Mouse (Mus musculus) heart, adult 2 months (tissue): ENCODE measurements around the gene Zmynd11. TPM values are rescaled to one million over a fixed set of nuclear protein-coding genes. Genes with fewer than 3 reads are reported as not detected.

Experiments
- DNase-seq, 2 experiments: peaks; one replicate each; pipeline ENCODE4 v3.0.0; 2021
- H3K27ac ChIP-seq: fragments of 200-600 bp; 2 replicates; pipeline ENCODE4 v1.8.1; 2022
- H3K27me3 ChIP-seq: fragments of 200-500 bp; 2 replicates; pipeline ENCODE4 v1.6.1; 2012; ENCODE audit warnings: mild to moderate bottlenecking, low read length, inconsistent platforms, mixed read lengths; ENCODE audit not compliant: control insufficient read depth, insufficient read depth
- H3K36me3 ChIP-seq: fragments of 200-500 bp; 2 replicates; pipeline ENCODE4 v1.6.1; 2012; ENCODE audit warnings: low read length, inconsistent platforms; ENCODE audit not compliant: control insufficient read depth, insufficient read depth
- H3K4me1 ChIP-seq: fragments of 200-500 bp; 2 replicates; pipeline ENCODE4 v1.6.1; 2011; ENCODE audit warnings: low read length; ENCODE audit not compliant: control insufficient read depth, insufficient read depth
- H3K4me3 ChIP-seq: fragments of 200-600 bp; 2 replicates; pipeline ENCODE4 v1.8.1; 2022
- H3K79me2 ChIP-seq: fragments of 200-500 bp; replicated peaks from 2 replicates; pipeline ENCODE4 v1.6.1; 2012; ENCODE audit warnings: mild to moderate bottlenecking, inconsistent platforms, low read length, moderate library complexity, mixed read lengths; ENCODE audit not compliant: control insufficient read depth, insufficient read depth
- H3K9ac ChIP-seq: fragments of 200-500 bp; 2 replicates; pipeline ENCODE4 v1.6.1; 2012; ENCODE audit warnings: low read depth, mild to moderate bottlenecking, control low read depth, inconsistent platforms, low read length, mixed read lengths
- CTCF ChIP-seq: fragments of 200-600 bp; IDR thresholded peaks from 2 replicates; pipeline ENCODE4 v1.8.1; 2022; ENCODE audit warnings: antibody characterized with exemption, mild to moderate bottlenecking, moderate library complexity
- EP300 ChIP-seq: fragments of 200-500 bp; IDR thresholded peaks from 2 replicates; pipeline ENCODE4 v1.6.1; 2011; ENCODE audit warnings: low read depth, low read length, control low read depth; ENCODE audit not compliant: insufficient read depth
- POLR2A ChIP-seq: fragments of 200-500 bp; IDR thresholded peaks from 2 replicates; pipeline ENCODE4 v1.6.1; 2011; ENCODE audit warnings: mild to moderate bottlenecking, low read depth, low read length, control low read depth; ENCODE audit not compliant: insufficient read depth
- WGBS: fragments of 180-500 bp; shearing (Covaris S2); methylation state at CpG from one replicate; pipeline ENCODE4 v1.1.7; 2018; 5-methylcytosine and 5-hydroxymethylcytosine counted together
- intact Hi-C: fragments of 180-260 bp; cut with DNase I; formaldehyde crosslinking; loops from one replicate; pipeline ENCODE4 v1.15.1; 2025
- polyA plus RNA-seq: library from polyadenylated mRNA; depleted of rRNA; stranded (reverse); fragments of >200 nt; gene quantifications from 2 replicates; pipeline ENCODE4 v1.2.3, GENCODE M21; 2012
- total RNA-seq, 2 experiments: library from RNA; stranded (reverse); gene quantifications; 2 replicates each; pipeline ENCODE4 v1.2.3; 2021

Gene Zmynd11
- total and polyA plus RNA-seq, 3 experiments: 48.0 to 129 (median 115) TPM

- Histone ChIP-seq H3K79me2 (no peaks in the 10 kb centered on the region), H3K36me3 (no peaks in the 10 kb centered on the region), H3K27me3 (no peaks in the 10 kb centered on the region), H3K4me1 (no peaks in the 10 kb centered on the region), H3K9ac (no peak overlapping the region), H3K4me3 (no peak overlapping the region), H3K27ac (no peak overlapping the region)
- 85% methylated on average over 12 of the region's 12 CpGs for WGBS
- intact Hi-C loops: no loop called here
- no peak for DNase-seq
- TF ChIP-seq CTCF: no peak
- no peak for TF ChIP-seq POLR2A
These were observed 62.4 kb downstream of the Zmynd11 start for GRCm38 (mm10) chr13:9702615-9703235.

GRCm38 (mm10) chr13:9697340-9697739 is 67.8 kb downstream of the Zmynd11 start:
- no peak overlapping the region for H3K27ac ChIP-seq
- peaks cover 12% of the 10 kb centered on the region for H3K36me3 ChIP-seq
- no peak for TF ChIP-seq EP300
- TF ChIP-seq CTCF: no peak
- no peak for TF ChIP-seq POLR2A
- no peak overlapping the region for H3K9ac ChIP-seq
- 99% methylated on average over 4 of the region's 4 CpGs for WGBS
- no peaks in the 10 kb centered on the region for H3K4me1 ChIP-seq
- H3K4me3 ChIP-seq: no peak overlapping the region
- intact Hi-C loops: no loop called here
- no peak for DNase-seq
- no peaks in the 10 kb centered on the region for H3K79me2 ChIP-seq
- no peaks in the 10 kb centered on the region for H3K27me3 ChIP-seq

DNA sequence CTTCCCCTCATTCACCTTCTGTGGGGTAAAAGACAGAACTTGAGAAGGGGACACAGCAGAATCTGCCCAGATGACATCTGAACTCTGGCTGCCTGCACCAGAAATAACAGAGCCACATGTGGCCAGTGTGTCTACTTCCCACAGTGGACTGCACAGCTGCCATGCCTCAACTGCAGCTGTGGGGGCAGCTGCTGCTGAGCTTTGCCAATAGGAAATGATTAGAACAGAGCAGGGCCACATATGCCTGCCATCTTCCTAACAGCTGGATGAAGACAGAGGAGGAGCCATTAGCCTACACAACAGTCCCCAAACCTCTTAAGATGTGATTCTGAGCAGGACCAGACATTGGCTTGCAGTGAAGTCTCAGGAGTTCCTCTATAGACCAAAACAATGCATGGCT is 69.3 kb downstream of the Zmynd11 start:
- intact Hi-C loops: no loop called here
- Histone ChIP-seq H3K27me3 (no peaks in the 10 kb centered on the region), H3K9ac (no peak overlapping the region), H3K4me1 (no peaks in the 10 kb centered on the region), H3K79me2 (no peaks in the 10 kb centered on the region), H3K4me3 (no peak overlapping the region), H3K27ac (no peak overlapping the region), H3K36me3 (peaks cover 12% of the 10 kb centered on the region)
- peak; percentile 62 to 63 for DNase-seq
- TF ChIP-seq EP300 (0 out of 2 replicates have a peak, but pooled peaks have one; percentile 42), CTCF (no peak)

DNA sequence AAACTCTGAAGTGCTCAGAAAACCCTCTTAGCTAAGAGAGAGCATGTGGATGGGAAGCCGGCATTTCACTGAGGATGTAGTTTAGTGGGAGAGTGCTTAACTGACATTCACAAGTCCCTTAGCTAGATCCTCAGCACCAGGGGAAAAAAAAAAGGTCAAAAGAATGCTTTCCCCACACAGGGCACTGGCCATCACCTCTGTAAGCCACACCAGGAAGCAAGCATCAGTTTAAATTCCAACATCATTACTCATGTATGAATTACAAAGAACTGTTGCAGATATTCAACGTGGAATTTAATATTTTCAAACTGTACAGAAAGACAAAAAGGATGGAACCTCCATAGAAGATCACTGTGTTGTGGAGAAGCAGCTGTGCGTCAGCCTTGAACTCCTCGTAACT is 69.7 kb downstream of the Zmynd11 start:
- Histone ChIP-seq H3K27me3 (no peaks in the 10 kb centered on the region), H3K9ac (no peak overlapping the region), H3K36me3 (peaks cover 12% of the 10 kb centered on the region), H3K27ac (no peak overlapping the region), H3K4me1 (no peaks in the 10 kb centered on the region), H3K4me3 (no peak overlapping the region), H3K79me2 (no peaks in the 10 kb centered on the region)
- intact Hi-C loops: no loop called here
- WGBS: 73% methylated on average over 4 of the region's 4 CpGs
- TF ChIP-seq CTCF: no peak
- no peak for TF ChIP-seq POLR2A
- TF ChIP-seq EP300: no peak
- DNase-seq: no peak

- intact Hi-C loops: no loop called here
- Histone ChIP-seq H3K27me3 (no peaks in the 10 kb centered on the region), H3K36me3 (peaks cover 12% of the 10 kb centered on the region), H3K4me1 (no peaks in the 10 kb centered on the region), H3K79me2 (no peaks in the 10 kb centered on the region), H3K4me3 (no peak overlapping the region), H3K9ac (no peak overlapping the region), H3K27ac (no peak overlapping the region)
- DNase-seq: no peak
- TF ChIP-seq CTCF: peak; percentile 25
- no peak for TF ChIP-seq POLR2A
- no peak for TF ChIP-seq EP300
- 89% methylated on average over 6 of the region's 6 CpGs for WGBS
These were observed 70.5 kb downstream of the Zmynd11 start for GRCm38 (mm10) chr13:9694651-9695050.

DNA sequence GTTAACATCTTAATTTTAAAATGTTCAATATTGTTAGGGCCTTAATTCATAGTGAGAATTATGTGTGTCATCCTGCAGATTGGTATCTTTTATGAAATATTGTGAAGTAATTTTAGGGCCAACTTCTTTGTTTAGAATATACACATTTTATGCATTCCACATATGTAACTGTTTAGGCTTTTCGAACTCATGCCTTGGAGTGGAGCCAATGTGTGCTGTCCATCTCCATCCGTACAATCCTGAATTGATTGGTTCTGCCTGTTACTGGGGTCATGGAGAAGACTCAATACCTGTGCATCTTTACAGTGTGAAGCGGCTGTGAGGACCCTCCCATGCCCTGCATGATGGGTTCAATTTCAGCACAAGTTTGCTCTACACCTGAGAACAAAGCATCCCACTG is 72.3 kb downstream of the Zmynd11 start:
- TF ChIP-seq CTCF: no peak
- no peak for TF ChIP-seq POLR2A
- no peak for TF ChIP-seq EP300

More for the DNA sequence above, 72.3 kb downstream of the Zmynd11 start:
- Histone ChIP-seq H3K4me3 (no peak overlapping the region), H3K27me3 (no peaks in the 10 kb centered on the region), H3K4me1 (no peaks in the 10 kb centered on the region), H3K36me3 (peaks cover 12% of the 10 kb centered on the region), H3K9ac (no peak overlapping the region), H3K79me2 (no peaks in the 10 kb centered on the region), H3K27ac (no peak overlapping the region)
- intact Hi-C loops: no loop called here
- WGBS: 92% methylated on average over 3 of the region's 3 CpGs
- DNase-seq: no peak
